Mouse (Mus musculus): ENCODE measurements at regions not wholly inside any gene's neighbourhood (a gene's known extent, or its start where the extent isn't known, plus 50 kb on each side); places are given as distances from the start of the nearest gene placed in this dataset.

- WGBS = 80% methylated on average over 9 of the region's 9 CpGs
- no peak for DNase-seq
- H3K4me3 ChIP-seq (ENCODE audit: insufficient read depth, low read depth, low read length) = no peak overlapping the region
- no peaks in the 10 kb centered on the region for H3K36me3 ChIP-seq (ENCODE audit: control insufficient read depth, insufficient read depth, low read length)
- H3K27ac ChIP-seq (ENCODE audit: insufficient read depth, low read depth, low read length) = no peak overlapping the region
- no peaks in the 10 kb centered on the region for H3K4me1 ChIP-seq (ENCODE audit: control insufficient read depth, insufficient read depth, low read length)
- TF ChIP-seq CTCF (conservative IDR thresholded peaks at IDR 0.05; ENCODE audit: insufficient read depth, insufficient read length, low read depth, low read length) (no peak), POLR2A (IDR thresholded peaks at IDR 0.05; ENCODE audit: low read depth, low read length) (no peak)
- no peaks in the 10 kb centered on the region for H3K27me3 ChIP-seq (replicated peaks; ENCODE audit: control insufficient read depth, insufficient read depth, low read length)
These were observed 169.3 kb downstream of the Med10 start for GRCm38 (mm10) chr13:69971281-69972057.

- H3K4me1 ChIP-seq (ENCODE audit: control insufficient read depth, insufficient read depth, low read length) = no peaks in the 10 kb centered on the region
- TF ChIP-seq CTCF (conservative IDR thresholded peaks at IDR 0.05; ENCODE audit: insufficient read depth, insufficient read length, low read depth, low read length) = no peak
- TF ChIP-seq POLR2A (IDR thresholded peaks at IDR 0.05; ENCODE audit: low read depth, low read length) = no peak
- DNase-seq = no peak
- 73% methylated on average over 5 of the region's 5 CpGs for WGBS
- H3K27me3 ChIP-seq (replicated peaks; ENCODE audit: control insufficient read depth, insufficient read depth, low read length) = no peaks in the 10 kb centered on the region
- H3K4me3 ChIP-seq (ENCODE audit: insufficient read depth, low read depth, low read length) = no peak overlapping the region
- H3K36me3 ChIP-seq (ENCODE audit: control insufficient read depth, insufficient read depth, low read length) = no peaks in the 10 kb centered on the region
- H3K27ac ChIP-seq (ENCODE audit: insufficient read depth, low read depth, low read length) = no peak overlapping the region
These were observed 172.6 kb downstream of the Med10 start for GRCm38 (mm10) chr13:69974835-69975234.

DNA sequence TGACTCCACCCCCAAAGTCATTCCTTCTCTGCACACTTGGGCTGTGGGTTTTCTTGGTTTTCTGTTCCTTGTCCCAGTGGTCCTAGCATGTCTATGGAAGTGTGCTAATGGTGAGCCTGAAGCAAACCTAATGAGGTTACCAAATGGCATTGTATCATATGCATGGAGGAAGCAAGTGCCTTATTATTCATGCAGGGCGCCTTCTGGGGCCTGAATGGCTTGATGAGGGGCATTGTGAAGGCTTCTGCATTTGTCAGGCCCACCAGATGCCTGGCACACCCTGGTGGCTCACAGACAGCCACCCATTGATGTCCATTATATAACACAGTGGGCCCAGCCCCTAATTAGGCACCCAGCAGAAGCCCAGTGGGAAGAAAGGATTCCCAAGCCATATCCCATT lies 182.0 kb downstream of the Med10 start:
- 71% methylated on average over 1 of the region's 1 CpGs for WGBS
- Histone ChIP-seq H3K27ac (ENCODE audit: insufficient read depth, low read depth, low read length) (no peak overlapping the region), H3K4me1 (ENCODE audit: control insufficient read depth, insufficient read depth, low read length) (no peaks in the 10 kb centered on the region), H3K4me3 (ENCODE audit: insufficient read depth, low read depth, low read length) (no peak overlapping the region), H3K36me3 (ENCODE audit: control insufficient read depth, insufficient read depth, low read length) (no peaks in the 10 kb centered on the region), H3K27me3 (replicated peaks; ENCODE audit: control insufficient read depth, insufficient read depth, low read length) (no peaks in the 10 kb centered on the region)
- no peak for DNase-seq
- TF ChIP-seq CTCF (conservative IDR thresholded peaks at IDR 0.05; ENCODE audit: insufficient read depth, insufficient read length, low read depth, low read length) = no peak
- TF ChIP-seq POLR2A (IDR thresholded peaks at IDR 0.05; ENCODE audit: low read depth, low read length) = no peak

GRCm38 (mm10) chr13:69987181-69987580 lies 185.0 kb downstream of the Med10 start:
- Histone ChIP-seq H3K36me3 (ENCODE audit: control insufficient read depth, insufficient read depth, low read length) (no peaks in the 10 kb centered on the region), H3K27me3 (replicated peaks; ENCODE audit: control insufficient read depth, insufficient read depth, low read length) (no peaks in the 10 kb centered on the region), H3K27ac (ENCODE audit: insufficient read depth, low read depth, low read length) (no peak overlapping the region), H3K4me1 (ENCODE audit: control insufficient read depth, insufficient read depth, low read length) (no peaks in the 10 kb centered on the region), H3K4me3 (ENCODE audit: insufficient read depth, low read depth, low read length) (no peak overlapping the region)
- DNase-seq = peak; percentile 2
- TF ChIP-seq CTCF (conservative IDR thresholded peaks at IDR 0.05; ENCODE audit: insufficient read depth, insufficient read length, low read depth, low read length) (no peak), POLR2A (IDR thresholded peaks at IDR 0.05; ENCODE audit: low read depth, low read length) (no peak)
- WGBS = 17% methylated on average over 10 of the region's 10 CpGs

DNA sequence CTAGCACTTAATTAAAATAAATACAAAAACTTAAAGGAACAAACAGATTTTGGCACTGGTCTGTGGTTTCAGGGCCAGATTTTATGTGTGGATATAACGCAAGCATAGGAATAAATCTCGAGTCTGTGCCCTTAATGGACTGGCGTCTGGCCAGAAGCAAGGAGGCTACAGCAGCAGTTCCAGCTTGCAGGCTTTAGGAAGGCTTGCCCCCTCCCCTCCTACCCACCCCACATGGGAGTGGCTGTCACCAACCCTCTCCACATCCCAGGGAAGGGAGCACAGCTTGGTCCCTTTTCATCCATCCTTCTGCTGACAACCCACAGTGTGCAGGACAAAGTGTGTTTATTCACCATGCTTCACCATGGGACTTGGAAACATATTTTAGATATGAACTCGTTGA lies 186.1 kb downstream of the Med10 start:
- no peaks in the 10 kb centered on the region for H3K4me1 ChIP-seq (ENCODE audit: control insufficient read depth, insufficient read depth, low read length)
- 38% methylated on average over 4 of the region's 4 CpGs for WGBS
- no peak overlapping the region for H3K27ac ChIP-seq (ENCODE audit: insufficient read depth, low read depth, low read length)
- TF ChIP-seq CTCF (conservative IDR thresholded peaks at IDR 0.05; ENCODE audit: insufficient read depth, insufficient read length, low read depth, low read length) (no peak), POLR2A (IDR thresholded peaks at IDR 0.05; ENCODE audit: low read depth, low read length) (no peak)
- no peaks in the 10 kb centered on the region for H3K27me3 ChIP-seq (replicated peaks; ENCODE audit: control insufficient read depth, insufficient read depth, low read length)
- no peak overlapping the region for H3K4me3 ChIP-seq (ENCODE audit: insufficient read depth, low read depth, low read length)
- H3K36me3 ChIP-seq (ENCODE audit: control insufficient read depth, insufficient read depth, low read length) = no peaks in the 10 kb centered on the region
- DNase-seq = no peak

DNA sequence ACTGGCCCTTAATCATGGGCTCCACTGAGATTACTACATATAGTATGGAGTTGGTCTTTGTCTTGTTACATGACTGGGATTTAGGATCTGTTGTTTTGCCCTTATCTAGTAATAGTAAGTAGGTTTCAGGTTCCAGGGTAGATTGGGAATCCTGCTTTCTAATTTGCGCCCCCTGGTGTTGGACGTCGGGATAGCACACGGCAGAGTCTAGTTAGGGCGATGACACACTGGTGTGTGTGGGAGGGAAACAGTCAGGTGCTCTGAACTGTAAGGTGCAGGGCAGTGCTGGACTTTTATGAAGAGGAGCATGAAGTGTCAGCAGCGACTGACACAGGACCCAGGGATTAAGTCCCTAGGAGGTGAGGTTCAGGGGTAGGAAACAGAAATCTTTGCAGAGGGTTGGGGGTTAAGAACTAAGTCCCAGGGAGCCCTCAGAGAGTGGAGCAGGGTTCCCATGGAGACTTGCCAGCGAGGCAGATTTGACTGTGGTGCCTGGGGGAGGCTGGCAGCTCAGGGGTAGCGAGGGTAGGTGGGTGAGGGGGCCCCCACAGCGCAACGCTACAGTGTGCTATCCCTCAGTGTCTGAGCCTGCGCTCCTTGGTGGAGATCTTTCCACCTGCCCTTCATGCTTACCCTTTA lies 189.2 kb downstream of the Med10 start:
- DNase-seq = peak; percentile 51
- peak; percentile 80 for TF ChIP-seq CTCF (conservative IDR thresholded peaks at IDR 0.05; ENCODE audit: insufficient read depth, insufficient read length, low read depth, low read length)
- no peak for TF ChIP-seq POLR2A (IDR thresholded peaks at IDR 0.05; ENCODE audit: low read depth, low read length)
- WGBS = 33% methylated on average over 11 of the region's 11 CpGs
- H3K4me1 ChIP-seq (ENCODE audit: control insufficient read depth, insufficient read depth, low read length) = no peaks in the 10 kb centered on the region
- H3K4me3 ChIP-seq (ENCODE audit: insufficient read depth, low read depth, low read length) = no peak overlapping the region
- H3K27me3 ChIP-seq (replicated peaks; ENCODE audit: control insufficient read depth, insufficient read depth, low read length) = no peaks in the 10 kb centered on the region
- H3K36me3 ChIP-seq (ENCODE audit: control insufficient read depth, insufficient read depth, low read length) = no peaks in the 10 kb centered on the region
- no peak overlapping the region for H3K27ac ChIP-seq (ENCODE audit: insufficient read depth, low read depth, low read length)

GRCm38 (mm10) chr13:69991892-69992261 lies 189.7 kb downstream of the Med10 start:
- 54% methylated on average over 14 of the region's 14 CpGs for WGBS
- TF ChIP-seq POLR2A (IDR thresholded peaks at IDR 0.05; ENCODE audit: low read depth, low read length) (no peak), CTCF (conservative IDR thresholded peaks at IDR 0.05; ENCODE audit: insufficient read depth, insufficient read length, low read depth, low read length) (no peak)

More at GRCm38 (mm10) chr13:69991892-69992261, 189.7 kb downstream of the Med10 start:
- Histone ChIP-seq H3K27ac (ENCODE audit: insufficient read depth, low read depth, low read length) (no peak overlapping the region), H3K36me3 (ENCODE audit: control insufficient read depth, insufficient read depth, low read length) (no peaks in the 10 kb centered on the region), H3K4me3 (ENCODE audit: insufficient read depth, low read depth, low read length) (no peak overlapping the region), H3K27me3 (replicated peaks; ENCODE audit: control insufficient read depth, insufficient read depth, low read length) (no peaks in the 10 kb centered on the region), H3K4me1 (ENCODE audit: control insufficient read depth, insufficient read depth, low read length) (no peaks in the 10 kb centered on the region)
- no peak for DNase-seq

Data from kidney, adult 2 months (tissue).